Mouse (Mus musculus) embryonic facial prominence, embryonic 14.5 days (tissue): ENCODE results near the gene Islr2. TPM values are rescaled to one million over a fixed set of nuclear protein-coding genes. Genes with fewer than 3 reads are reported as not detected.

Experiments
- ATAC-seq: fragments of 200-750 bp; cut with Nextera tagmentation; 2 replicates; pipeline ENCODE4 v1.8.0; 2017; ENCODE audit warnings: low read depth, moderate number of reproducible peaks, moderate TSS enrichment
- DNase-seq: peaks from one replicate; pipeline ENCODE4 v3.0.0-alpha.2; 2015; ENCODE audit warnings: low spot score
- H3K27ac ChIP-seq: fragments of 300-500 bp; sonication (generic); replicated peaks from 2 replicates; pipeline ENCODE4 v1.5.1; 2014; ENCODE audit warnings: low read depth, mild to moderate bottlenecking, low read length, moderate library complexity
- H3K27me3 ChIP-seq: fragments of 300-500 bp; sonication (generic); replicated peaks from 2 replicates; pipeline ENCODE4 v1.6.1; 2014; ENCODE audit warnings: low read length; ENCODE audit not compliant: control insufficient read depth, insufficient read depth
- H3K36me3 ChIP-seq: fragments of 300-500 bp; sonication (generic); 2 replicates; pipeline ENCODE4 v1.6.1; 2014; ENCODE audit warnings: low read length, mixed read lengths; ENCODE audit not compliant: control insufficient read depth, insufficient read depth
- H3K4me1 ChIP-seq: fragments of 300-500 bp; sonication (generic); 2 replicates; pipeline ENCODE4 v1.6.1; 2014; ENCODE audit warnings: antibody characterized with exemption, low read length; ENCODE audit not compliant: control insufficient read depth, insufficient read depth
- H3K4me2 ChIP-seq: fragments of 300-500 bp; sonication (generic); 2 replicates; pipeline ENCODE4 v1.6.1; 2014; ENCODE audit warnings: low read depth, mild to moderate bottlenecking, low read length, moderate library complexity, mixed read lengths
- H3K4me3 ChIP-seq: fragments of 300-500 bp; sonication (generic); 2 replicates; pipeline ENCODE4 v1.5.1; 2014; ENCODE audit warnings: low read depth, mild to moderate bottlenecking, low read length
- H3K9ac ChIP-seq: fragments of 300-500 bp; sonication (generic); 2 replicates; pipeline ENCODE4 v1.6.1; 2014; ENCODE audit warnings: low read depth, mild to moderate bottlenecking, low read length, moderate library complexity, mixed read lengths
- H3K9me3 ChIP-seq: fragments of 300-500 bp; sonication (generic); 2 replicates; pipeline ENCODE4 v1.6.1; 2016; ENCODE audit warnings: low read length; ENCODE audit not compliant: control insufficient read depth
- WGBS: fragments of 180-500 bp; shearing (Covaris S2); extraction: QIAGEN DNeasy Blood & Tissue Kit; methylation state at CpG from one replicate; pipeline ENCODE4 v1.1.7; 2014; 5-methylcytosine and 5-hydroxymethylcytosine counted together
- polyA plus RNA-seq: library from polyadenylated mRNA; unstranded; fragments of >200 nt; fragmentation: Nextera tagmentation; extraction: Ambion mirVana; gene quantifications from 2 replicates; pipeline ENCODE4 v1.2.1, GENCODE M21; 2014

Islr2 gene
- polyA plus RNA-seq, 1 experiment from 2014 or later, result 2.5 TPM

GRCm38 (mm10) chr9:58200270-58201090, 3.6 kb downstream of the Islr2 start:
- H3K4me3 ChIP-seq, result peak overlapping the region; percentile 29; the same call in 1 of the 2 replicates
- WGBS, result 16% methylated on average over 11 of the region's 11 CpGs
- H3K4me1 ChIP-seq, result peaks cover 47% of the 10 kb centered on the region
- H3K9me3 ChIP-seq, result no peaks in the 10 kb centered on the region
- ATAC-seq, result no peak
- peaks cover 88% of the 10 kb centered on the region for H3K27me3 ChIP-seq
- no peaks in the 10 kb centered on the region for H3K36me3 ChIP-seq
- no peak overlapping the region for H3K27ac ChIP-seq
- peak overlapping the region; percentile 37; the same call in 1 of the 2 replicates for H3K9ac ChIP-seq
- H3K4me2 ChIP-seq, result peak overlapping the region; percentile 53; the same call in 1 of the 2 replicates
- no peak for DNase-seq

- Histone ChIP-seq H3K9ac (no peak overlapping the region; the same call in 1 of the 2 replicates), H3K27me3 (peaks cover 96% of the 10 kb centered on the region), H3K36me3 (no peaks in the 10 kb centered on the region), H3K27ac (no peak overlapping the region), H3K4me3 (peak overlapping the region; percentile 31), H3K9me3 (no peaks in the 10 kb centered on the region), H3K4me2 (peak overlapping the region; percentile 53), H3K4me1 (peaks cover 47% of the 10 kb centered on the region)
- DNase-seq (peak; percentile 70), ATAC-seq (no peak)
- 3% methylated on average over 30 of the region's 41 CpGs for WGBS
These were observed 4.5 kb downstream of the Islr2 start for GRCm38 (mm10) chr9:58199381-58200269.

GRCm38 (mm10) chr9:58198801-58199371, 5.2 kb downstream of the Islr2 start:
- peak overlapping the region; percentile 58 for H3K4me2 ChIP-seq
- no peak overlapping the region; the same call in 1 of the 2 replicates for H3K9ac ChIP-seq
- H3K4me3 ChIP-seq, result peak overlapping the region; percentile 31
- ATAC-seq (no peak), DNase-seq (no peak)
- 3% methylated on average over 32 of the region's 38 CpGs for WGBS
- peaks cover 95% of the 10 kb centered on the region for H3K27me3 ChIP-seq
- H3K27ac ChIP-seq, result no peak overlapping the region
- H3K36me3 ChIP-seq, result no peaks in the 10 kb centered on the region
- H3K4me1 ChIP-seq, result peaks cover 45% of the 10 kb centered on the region
- no peaks in the 10 kb centered on the region for H3K9me3 ChIP-seq

- no peaks in the 10 kb centered on the region for H3K9me3 ChIP-seq
- peaks cover 42% of the 10 kb centered on the region for H3K4me1 ChIP-seq
- H3K4me3 ChIP-seq, result peak overlapping the region; percentile 31
- ATAC-seq, result peak; percentile 39; the same call in 1 of the 2 replicates
- peak overlapping the region; percentile 58 for H3K4me2 ChIP-seq
- H3K9ac ChIP-seq, result peak overlapping the region; percentile 42
- DNase-seq, result peak; percentile 65
- peaks cover 87% of the 10 kb centered on the region for H3K27me3 ChIP-seq
- H3K36me3 ChIP-seq, result no peaks in the 10 kb centered on the region
- WGBS, result 5% methylated on average over 50 of the region's 58 CpGs
- H3K27ac ChIP-seq, result no peak overlapping the region
These were observed 6.1 kb downstream of the Islr2 start for GRCm38 (mm10) chr9:58197781-58198701.

- Histone ChIP-seq H3K9ac (no peak overlapping the region), H3K9me3 (no peaks in the 10 kb centered on the region), H3K4me2 (peak overlapping the region; percentile 58), H3K27ac (no peak overlapping the region), H3K4me1 (peaks cover 37% of the 10 kb centered on the region), H3K4me3 (peak overlapping the region; percentile 31), H3K36me3 (no peaks in the 10 kb centered on the region), H3K27me3 (peaks cover 75% of the 10 kb centered on the region)
- ATAC-seq (no peak), DNase-seq (no peak)
- WGBS, result 5% methylated on average over 46 of the region's 46 CpGs
These were observed 7.2 kb downstream of the Islr2 start for GRCm38 (mm10) chr9:58196610-58197567.

GRCm38 (mm10) chr9:58196141-58196540, 8.0 kb downstream of the Islr2 start:
- ATAC-seq (no peak), DNase-seq (no peak)
- Histone ChIP-seq H3K27me3 (peaks cover 68% of the 10 kb centered on the region), H3K4me2 (peak overlapping the region; percentile 58; the same call in 1 of the 2 replicates), H3K4me1 (peaks cover 29% of the 10 kb centered on the region), H3K9me3 (no peaks in the 10 kb centered on the region), H3K36me3 (no peaks in the 10 kb centered on the region), H3K9ac (no peak overlapping the region), H3K4me3 (peak overlapping the region; percentile 31; the same call in 1 of the 2 replicates), H3K27ac (no peak overlapping the region)
- 12% methylated on average over 14 of the region's 14 CpGs for WGBS

- H3K27me3 ChIP-seq, result peaks cover 63% of the 10 kb centered on the region
- H3K4me1 ChIP-seq, result peaks cover 29% of the 10 kb centered on the region
- 0 out of 2 replicates have a peak overlapping the region, but pooled peaks have one; percentile 58 for H3K4me2 ChIP-seq
- H3K4me3 ChIP-seq, result no peak overlapping the region
- H3K9ac ChIP-seq, result no peak overlapping the region
- H3K27ac ChIP-seq, result no peak overlapping the region
- WGBS, result no CpG with 5 or more reads among the region's 1 CpGs
- DNase-seq (no peak), ATAC-seq (no peak)
- H3K9me3 ChIP-seq, result no peaks in the 10 kb centered on the region
- no peaks in the 10 kb centered on the region for H3K36me3 ChIP-seq
These were observed 8.4 kb downstream of the Islr2 start for GRCm38 (mm10) chr9:58195671-58196070.
